Mouse (Mus musculus) liver, embryonic 14.5 days (tissue): Measurements from ENCODE around the gene Ergic1.

Experiments
- CTCF ChIP-seq: IDR thresholded peaks from 2 replicates; pipeline ENCODE4 v1.5.1; 2016; ENCODE audit warnings: antibody characterized with exemption, low read depth, control low read depth
- EP300 ChIP-seq: IDR thresholded peaks from 2 replicates; pipeline ENCODE4 v1.6.1; 2016; ENCODE audit warnings: antibody characterized with exemption, low read depth

GRCm38 (mm10) chr17:26625521-26626010 is 64.3 kb downstream of the Ergic1 start:
- TF ChIP-seq CTCF (no peak), EP300 (no peak)
